Mouse (Mus musculus) lung, postnatal 0 days (tissue): Measurements from ENCODE around the gene Slc25a42. TPM values are rescaled to one million over a fixed set of nuclear protein-coding genes. Genes with fewer than 3 reads are reported as not detected.
A peak's percentile ranks its signal among the peaks of the same experiment; 100 is the strongest.

Experiments used
- ATAC-seq: fragments of 200-750 bp; cut with Nextera tagmentation; 2 replicates; pipeline ENCODE4 v1.8.0; 2017; ENCODE audit warnings: moderate library complexity
- DNase-seq: peaks from one replicate; pipeline ENCODE4 v3.0.0-alpha.2; 2016; ENCODE audit warnings: low spot score
- H3K27ac ChIP-seq: fragments of 300-500 bp; sonication (generic); 2 replicates; pipeline ENCODE4 v1.5.1; 2014; ENCODE audit warnings: antibody characterized with exemption, mild to moderate bottlenecking, low read length, mixed read lengths
- H3K27me3 ChIP-seq: fragments of 300-500 bp; sonication (generic); replicated peaks from 2 replicates; pipeline ENCODE4 v1.6.1; 2014; ENCODE audit warnings: low read length, mixed read lengths; ENCODE audit not compliant: insufficient read depth
- H3K36me3 ChIP-seq: fragments of 300-500 bp; sonication (generic); 2 replicates; pipeline ENCODE4 v1.6.1; 2014; ENCODE audit warnings: low read length, mixed read lengths; ENCODE audit not compliant: insufficient read depth
- H3K4me1 ChIP-seq: fragments of 300-500 bp; sonication (generic); 2 replicates; pipeline ENCODE4 v1.6.1; 2014; ENCODE audit warnings: antibody characterized with exemption, low read depth, low read length, mixed read lengths; ENCODE audit not compliant: insufficient read depth
- H3K4me2 ChIP-seq: fragments of 300-500 bp; sonication (generic); replicated peaks from 2 replicates; pipeline ENCODE4 v1.6.1; 2014; ENCODE audit warnings: low read depth, mild to moderate bottlenecking, low read length, moderate library complexity, mixed read lengths
- H3K4me3 ChIP-seq: fragments of 300-500 bp; sonication (generic); 2 replicates; pipeline ENCODE4 v1.5.1; 2014; ENCODE audit warnings: low read depth, low read length
- H3K9ac ChIP-seq: fragments of 300-500 bp; sonication (generic); replicated peaks from 2 replicates; pipeline ENCODE4 v1.6.1; 2014; ENCODE audit warnings: low read depth, mild to moderate bottlenecking
- H3K9me3 ChIP-seq: fragments of 300-500 bp; sonication (generic); 2 replicates; pipeline ENCODE4 v1.6.1; 2016; ENCODE audit warnings: low read length, mixed read lengths
- CTCF ChIP-seq: IDR thresholded peaks from 2 replicates; pipeline ENCODE4 v1.5.1; 2016; ENCODE audit warnings: antibody characterized with exemption, mild to moderate bottlenecking
- EP300 ChIP-seq: IDR thresholded peaks from 2 replicates; pipeline ENCODE4 v1.6.1; 2016; ENCODE audit warnings: antibody characterized with exemption, mild to moderate bottlenecking, control low read depth
- WGBS: fragments of 180-500 bp; shearing (Covaris S2); extraction: QIAGEN DNeasy Blood & Tissue Kit; methylation state at CpG from one replicate; pipeline ENCODE4 v1.1.7; 2014; 5-methylcytosine and 5-hydroxymethylcytosine counted together
- polyA plus RNA-seq: library from polyadenylated mRNA; unstranded; fragments of >200 nt; fragmentation: Nextera tagmentation; extraction: Ambion mirVana; gene quantifications from 2 replicates; pipeline ENCODE4 v1.2.1, GENCODE M21; 2015

Gene Slc25a42
- polyA plus RNA-seq, 1 experiment from 2014 or later: 4.0 TPM

GRCm38 (mm10) chr8:70172043-70172681 lies 39.9 kb downstream of the Slc25a42 start, which contains the start of gene Tmem161a:
TSS of gene Tmem161a (plus strand) at chr8:70172356.
- no peak for TF ChIP-seq CTCF
- no peak for TF ChIP-seq EP300
- Histone ChIP-seq H3K4me3 (peak within 1 kb of the TSS; percentile 58), H3K36me3 (no peaks in the 10 kb centered on the region), H3K9ac (peak within 1 kb of the TSS; percentile 78), H3K27ac (peak within 1 kb of the TSS; percentile 75), H3K9me3 (no peaks in the 10 kb centered on the region), H3K4me2 (peak within 1 kb of the TSS; percentile 63), H3K4me1 (no peaks in the 10 kb centered on the region), H3K27me3 (no peaks in the 10 kb centered on the region)
- WGBS: 1% methylated on average over 27 of the region's 27 CpGs
- DNase-seq (peak; percentile 98), ATAC-seq (peak; percentile 99)

DNA sequence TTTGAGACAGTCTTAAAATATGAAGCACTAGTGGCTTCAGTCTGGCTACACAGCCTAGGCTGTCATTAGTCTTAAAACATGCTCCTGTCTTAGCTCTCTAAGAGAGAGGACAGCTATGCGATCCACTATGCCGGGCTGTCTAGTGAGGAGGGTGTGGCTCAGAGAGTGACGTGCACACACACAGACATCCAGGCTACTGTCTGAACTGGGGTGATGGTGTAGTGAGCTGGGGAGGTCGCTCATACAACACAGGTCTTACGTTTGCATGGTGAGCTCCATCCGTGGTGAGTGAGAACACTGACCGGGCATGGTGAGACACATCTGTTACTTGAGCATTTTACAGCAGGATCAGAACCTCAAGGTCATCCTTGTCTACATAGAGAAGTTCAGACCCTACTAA lies 40.9 kb downstream of the Slc25a42 start:
- H3K27ac ChIP-seq: no peak overlapping the region
- H3K27me3 ChIP-seq: no peaks in the 10 kb centered on the region
- no peaks in the 10 kb centered on the region for H3K4me1 ChIP-seq
- H3K9ac ChIP-seq: no peak overlapping the region
- H3K4me2 ChIP-seq: no peak overlapping the region
- ATAC-seq (no peak), DNase-seq (no peak)
- no peaks in the 10 kb centered on the region for H3K36me3 ChIP-seq
- no peak overlapping the region for H3K4me3 ChIP-seq
- 85% methylated on average over 7 of the region's 7 CpGs for WGBS
- TF ChIP-seq EP300: no peak
- TF ChIP-seq CTCF: no peak
- H3K9me3 ChIP-seq: no peaks in the 10 kb centered on the region

DNA sequence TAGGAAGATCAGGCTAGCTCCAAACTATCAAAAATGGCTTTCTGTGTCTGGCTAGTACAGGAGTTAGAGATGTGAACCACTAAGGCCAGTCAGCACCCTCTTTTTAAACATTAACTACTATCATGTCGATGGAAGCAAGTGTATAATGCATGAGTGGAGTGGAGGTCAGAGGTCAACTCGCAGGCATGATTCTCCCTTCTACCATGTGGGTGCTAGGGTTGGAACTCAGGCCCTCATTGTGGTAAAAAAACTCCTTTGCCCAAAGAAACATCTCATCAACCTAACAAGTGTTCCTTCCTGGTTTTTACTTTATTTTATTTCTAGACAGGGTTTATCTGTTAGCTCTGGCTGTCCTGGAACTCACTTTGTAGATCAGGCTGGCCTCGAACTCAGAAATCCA lies 41.4 kb downstream of the Slc25a42 start:
- Histone ChIP-seq H3K36me3 (no peaks in the 10 kb centered on the region), H3K9me3 (no peaks in the 10 kb centered on the region), H3K9ac (no peak overlapping the region), H3K4me3 (no peak overlapping the region), H3K4me1 (no peaks in the 10 kb centered on the region), H3K27ac (no peak overlapping the region), H3K4me2 (no peak overlapping the region), H3K27me3 (no peaks in the 10 kb centered on the region)
- DNase-seq: no peak
- TF ChIP-seq CTCF (no peak), EP300 (no peak)
- WGBS: 64% methylated on average over 3 of the region's 3 CpGs
- ATAC-seq: no peak

DNA sequence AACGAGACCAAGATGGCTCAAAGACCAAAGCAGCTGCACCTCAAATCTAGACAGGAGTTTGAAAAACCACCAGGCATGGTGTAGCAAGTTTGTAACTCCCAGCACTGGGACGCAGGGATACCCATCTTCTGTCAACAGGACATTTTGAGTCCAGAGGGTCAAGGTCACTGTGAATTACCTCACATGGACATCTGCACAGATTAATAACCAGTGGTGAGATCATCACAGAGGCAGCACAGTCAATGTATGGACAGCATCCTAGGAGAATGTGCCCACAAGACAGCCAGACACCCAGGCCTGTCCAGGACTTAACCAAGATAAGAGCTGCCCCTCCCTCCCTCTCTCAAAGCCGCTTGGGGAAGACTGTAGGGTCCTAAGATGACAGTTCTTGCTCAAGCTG lies 42.0 kb downstream of the Slc25a42 start:
- Histone ChIP-seq H3K36me3 (no peaks in the 10 kb centered on the region), H3K9ac (no peak overlapping the region), H3K4me3 (no peak overlapping the region), H3K4me2 (no peak overlapping the region), H3K27ac (no peak overlapping the region), H3K4me1 (no peaks in the 10 kb centered on the region), H3K9me3 (no peaks in the 10 kb centered on the region), H3K27me3 (no peaks in the 10 kb centered on the region)
- TF ChIP-seq EP300 (no peak), CTCF (no peak)
- 67% methylated on average over 3 of the region's 3 CpGs for WGBS
- no peak for ATAC-seq
- no peak for DNase-seq

DNA sequence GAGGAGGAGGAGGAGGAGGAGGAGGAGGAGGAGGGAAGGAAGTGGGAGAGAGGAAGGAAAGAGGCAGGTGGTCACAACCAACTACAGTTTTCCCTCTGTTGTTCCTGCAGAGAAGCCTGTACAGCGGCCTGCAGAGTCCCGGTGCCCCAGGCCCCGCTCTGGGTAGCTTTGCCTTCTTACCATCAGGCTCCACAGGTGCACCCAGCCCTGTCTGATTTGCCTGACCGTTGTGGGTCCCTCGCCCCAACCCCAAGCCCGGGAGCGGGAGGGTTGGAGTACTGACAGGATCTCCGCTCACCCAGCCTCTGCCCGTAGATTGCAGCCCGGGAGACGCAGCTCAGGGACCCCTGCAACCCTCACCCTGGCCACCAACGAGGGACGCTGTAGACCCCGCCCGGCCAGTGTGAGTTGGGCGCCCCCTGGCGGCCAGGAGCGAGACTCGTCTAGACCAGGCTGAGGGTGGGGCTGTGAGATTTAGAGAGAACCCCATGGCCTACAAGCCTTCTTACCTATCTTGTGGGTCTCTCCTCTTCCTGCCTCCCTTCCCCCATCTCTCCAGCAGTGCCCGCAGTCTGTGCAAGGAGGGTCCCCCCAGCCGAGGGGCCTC lies 45.5 kb downstream of the Slc25a42 start:
- peak; percentile 84 for ATAC-seq
- Histone ChIP-seq H3K4me2 (peak overlapping the region; percentile 47), H3K4me1 (no peaks in the 10 kb centered on the region), H3K27ac (no peak overlapping the region), H3K9me3 (no peaks in the 10 kb centered on the region), H3K4me3 (0 out of 2 replicates have a peak overlapping the region, but pooled peaks have one; percentile 8), H3K9ac (no peak overlapping the region), H3K36me3 (no peaks in the 10 kb centered on the region), H3K27me3 (no peaks in the 10 kb centered on the region)
- WGBS: 3% methylated on average over 20 of the region's 21 CpGs
- no peak for TF ChIP-seq EP300
- TF ChIP-seq CTCF: peak; percentile 98
- DNase-seq: peak; percentile 81

DNA sequence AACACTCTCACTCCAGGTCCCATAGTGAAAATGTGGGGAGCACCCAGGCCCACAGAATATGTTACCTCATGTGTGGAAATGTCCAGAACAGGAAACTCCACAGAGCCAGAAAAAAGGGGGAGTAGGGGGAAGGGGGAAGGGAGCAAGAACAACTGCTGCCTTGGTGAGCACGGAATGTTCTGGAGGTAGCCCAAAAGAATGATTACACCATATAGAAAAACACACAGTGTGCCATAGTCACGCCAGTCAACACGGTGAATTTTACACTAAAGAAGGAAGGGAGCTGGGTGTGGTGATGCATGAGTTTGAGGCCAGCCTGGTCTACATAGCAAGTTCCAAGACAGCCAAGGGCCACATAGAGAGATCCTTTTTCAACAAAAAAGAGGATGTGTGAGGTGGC lies 48.8 kb downstream of the Slc25a42 start:
- no peak overlapping the region for H3K27ac ChIP-seq
- DNase-seq (peak; percentile 51), ATAC-seq (peak; percentile 27; the same call in 1 of the 2 replicates)
- H3K4me3 ChIP-seq: no peak overlapping the region
- no peaks in the 10 kb centered on the region for H3K36me3 ChIP-seq
- H3K4me2 ChIP-seq: no peak overlapping the region
- 59% methylated on average over 3 of the region's 3 CpGs for WGBS
- no peak for TF ChIP-seq CTCF
- TF ChIP-seq EP300: peak; percentile 71
- no peaks in the 10 kb centered on the region for H3K9me3 ChIP-seq
- H3K9ac ChIP-seq: no peak overlapping the region
- H3K27me3 ChIP-seq: no peaks in the 10 kb centered on the region
- H3K4me1 ChIP-seq: no peaks in the 10 kb centered on the region; the same call in 1 of the 2 replicates
